ENCODE assay signal across 12 mouse cellular contexts in the genomic region with DNA sequence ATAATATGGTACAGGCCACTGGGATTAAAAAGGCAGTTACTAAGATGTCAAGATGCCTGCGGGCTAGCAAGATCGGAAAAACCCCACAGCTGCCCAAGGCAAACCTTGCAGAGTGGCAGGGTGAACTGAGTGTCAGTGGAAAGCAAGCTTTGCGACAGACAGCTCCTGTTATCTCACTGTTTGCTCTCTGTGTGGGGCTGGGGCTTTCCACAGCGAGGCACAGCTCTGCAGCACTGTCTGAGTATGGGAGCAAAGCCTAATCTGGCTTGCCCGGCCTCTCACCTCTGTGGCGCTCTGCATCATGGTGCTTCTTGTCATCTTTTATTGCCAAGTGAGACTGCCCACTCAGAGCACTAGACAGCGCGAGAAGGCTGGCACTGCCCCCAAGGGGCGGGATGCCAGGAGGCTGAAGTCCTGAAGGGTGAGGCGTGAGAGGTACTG. TPM values are rescaled to one million over a fixed set of nuclear protein-coding genes. Genes with fewer than 3 reads are reported as not detected.
DNase-seq lines count a peak whose midpoint lies in the region; ATAC-seq and TF ChIP-seq lines count a peak whose summit lies in the region.
"Had no signal": no experiment of that assay in that cellular context is flagged by ENCODE, and none has a peak within 500 bp of the region (broad histone marks: within the 10 kb centered on the region; RNA-seq: fewer than 3 reads in every experiment).

No protein-coding gene starts in this region.

- H3K9me3 ChIP-seq in forebrain, postnatal 0 days (ENCODE audit: low read length): no peaks in the 10 kb centered on the region
- H3K9me3 ChIP-seq in stomach, embryonic 14.5 days (ENCODE audit: control insufficient read depth, low read depth, low read length): no peaks in the 10 kb centered on the region
- H3K9me3 ChIP-seq: neural tube, embryonic 12.5 days had no signal

- no peaks in the 10 kb centered on the region; the same call in 1 of the 2 replicates for H3K27me3 ChIP-seq in forebrain, postnatal 0 days (ENCODE audit: insufficient read depth, low read length)
- no peaks in the 10 kb centered on the region for H3K27me3 ChIP-seq in stomach, embryonic 14.5 days (ENCODE audit: control insufficient read depth, insufficient read depth, low read length)
- H3K27me3 ChIP-seq: Patski had no signal

- H3K9ac ChIP-seq in forebrain, postnatal 0 days: no peak overlapping the region
- no peak overlapping the region for H3K9ac ChIP-seq in stomach, embryonic 14.5 days (replicated peaks; ENCODE audit: low read depth, low read length)
- H3K9ac ChIP-seq: neural tube, embryonic 12.5 days had no signal

- WGBS in forebrain, postnatal 0 days: 29% methylated on average over 10 of the region's 10 CpGs
- 70% methylated on average over 10 of the region's 10 CpGs for WGBS in stomach, embryonic 14.5 days

- H3K36me3 ChIP-seq in forebrain, postnatal 0 days (ENCODE audit: insufficient read depth): 0 out of 2 replicates have a peak, but pooled peaks cover under 1% of the 10 kb centered on the region
- no peaks in the 10 kb centered on the region; the same call in 1 of the 2 replicates for H3K36me3 ChIP-seq in stomach, embryonic 14.5 days (ENCODE audit: control insufficient read depth, insufficient read depth, low read length)

- DNase-seq in heart, postnatal 4 days: peak; percentile 13
- no peak for DNase-seq in heart, adult 9 months (ENCODE audit: low spot score in 2 of 2)
- DNase-seq in right cerebral cortex, postnatal 10 days (ENCODE audit: low spot score in 2 of 2): peak; percentile 34 to 40
- no peak for DNase-seq in right cerebral cortex, postnatal 36 days (ENCODE audit: low spot score in 2 of 2)
- DNase-seq in forebrain, postnatal 0 days: no peak
- no peak for DNase-seq in thymus, postnatal 25 days
- DNase-seq: cerebellum, adult 18-20 months; thymus, adult 2 months had no signal

- no peak overlapping the region for H3K27ac ChIP-seq in forebrain, postnatal 0 days (ENCODE audit: low read depth, low read length)
- H3K27ac ChIP-seq in stomach, embryonic 14.5 days (ENCODE audit: low read length): no peak overlapping the region
- H3K27ac ChIP-seq: kidney, postnatal 0 days; neural tube, embryonic 12.5 days had no signal

- H3K4me1 ChIP-seq in forebrain, postnatal 0 days (ENCODE audit: insufficient read depth): no peaks in the 10 kb centered on the region
- H3K4me1 ChIP-seq in stomach, embryonic 14.5 days (ENCODE audit: control insufficient read depth, insufficient read depth, low read length): no peaks in the 10 kb centered on the region

- TF ChIP-seq CTCF in forebrain, postnatal 0 days (IDR thresholded peaks at IDR 0.05; ENCODE audit: low read depth): peak; percentile 12; the same call in 1 of the 2 replicates

- H3K4me2 ChIP-seq in forebrain, postnatal 0 days (ENCODE audit: low read depth): no peak overlapping the region
- H3K4me2 ChIP-seq in stomach, embryonic 14.5 days (replicated peaks; ENCODE audit: low read depth, low read length): no peak overlapping the region
- H3K4me2 ChIP-seq: neural tube, embryonic 12.5 days had no signal

- peak; percentile 51 for ATAC-seq in forebrain, postnatal 0 days
- peak; percentile 49; the same call in 1 of the 2 replicates for ATAC-seq in stomach, embryonic 14.5 days (ENCODE audit: insufficient number of reproducible peaks, insufficient read depth, low FRiP score, low read depth)
- ATAC-seq: Patski had no signal

- no peak overlapping the region for H3K4me3 ChIP-seq in forebrain, postnatal 0 days (ENCODE audit: low read depth, low read length)
- no peak overlapping the region for H3K4me3 ChIP-seq in stomach, embryonic 14.5 days (ENCODE audit: low read depth, low read length)
- H3K4me3 ChIP-seq: neural tube, embryonic 12.5 days had no signal

RNA-seq across cellular contexts. Expression of gene Tle1, which starts 42.8 kb away (rescaled TPM):
- total RNA-seq in heart, postnatal 4 days (2021): 10 to 100 TPM; 11.1 to 13.3 TPM
- 76.8 and 83.0 TPM in 2 replicates for total RNA-seq in forebrain, postnatal 0 days (2014; rRNA removed)
- polyA plus RNA-seq in forebrain, postnatal 0 days (2015; fragmentation: Nextera tagmentation; extraction: Ambion mirVana): 27.4 and 28.8 TPM in 2 replicates
- polyA plus RNA-seq in stomach, embryonic 14.5 days (2014; fragmentation: Nextera tagmentation; extraction: Ambion mirVana): 25.8 and 29.5 TPM in 2 replicates

Comparison
In these comparisons a context has a peak if more than half of its experiments do, and no peak if none do; other contexts are left out.
1. DNase-seq: peak in heart, postnatal 4 days (single experiment) and right cerebral cortex, postnatal 10 days (2 of 2); none in heart, adult 9 months (0 of 2), right cerebral cortex, postnatal 36 days (0 of 2), forebrain, postnatal 0 days (single experiment) and thymus, postnatal 25 days (single experiment).